Mouse (Mus musculus): ENCODE measurements around the gene Itgb2l.

- TF ChIP-seq GATA1 (IDR thresholded peaks at IDR 0.05; ENCODE audit: low read length) (no peak), TAL1 (IDR thresholded peaks at IDR 0.05; ENCODE audit: low read length) (no peak)
These were observed 10.7 kb upstream of the Itgb2l start for GRCm38 (mm10) chr16:96454086-96454485.

Data from erythroblast, embryonic 14.5 days (primary cell).